Mouse (Mus musculus) kidney, adult 2 months (tissue): Measurements from ENCODE around the gene Phf5a.

Experiments used
- CTCF ChIP-seq: fragments of 200-500 bp; conservative IDR thresholded peaks from 2 replicates; pipeline ENCODE4 v1.5.1; 2011; ENCODE audit warnings: low read depth, mild to moderate bottlenecking, control low read depth, low read length, moderate library complexity, mixed read lengths; ENCODE audit not compliant: insufficient read depth, insufficient read length
- POLR2A ChIP-seq: fragments of 200-500 bp; IDR thresholded peaks from one replicate; pipeline ENCODE4 v1.6.1; 2011; ENCODE audit warnings: low read depth, low read length, control low read depth

GRCm38 (mm10) chr15:81912498-81912897 is 40.8 kb upstream of the Phf5a start:
- TF ChIP-seq CTCF (no peak), POLR2A (no peak)
